Mouse (Mus musculus) ovary, adult 2 months (tissue): Measurements from ENCODE around the gene Pipox. TPM values are rescaled to one million over a fixed set of nuclear protein-coding genes. Genes with fewer than 3 reads are reported as not detected.

ENCODE experiments used
- polyA plus RNA-seq: library from polyadenylated mRNA; depleted of rRNA; stranded (reverse); fragments of >200 nt; gene quantifications from 2 replicates; pipeline ENCODE4 v1.2.3, GENCODE M21; 2012; rRNA removed

Gene Pipox
- 2.4 and 4.0 TPM in 2 replicates for polyA plus RNA-seq

DNA sequence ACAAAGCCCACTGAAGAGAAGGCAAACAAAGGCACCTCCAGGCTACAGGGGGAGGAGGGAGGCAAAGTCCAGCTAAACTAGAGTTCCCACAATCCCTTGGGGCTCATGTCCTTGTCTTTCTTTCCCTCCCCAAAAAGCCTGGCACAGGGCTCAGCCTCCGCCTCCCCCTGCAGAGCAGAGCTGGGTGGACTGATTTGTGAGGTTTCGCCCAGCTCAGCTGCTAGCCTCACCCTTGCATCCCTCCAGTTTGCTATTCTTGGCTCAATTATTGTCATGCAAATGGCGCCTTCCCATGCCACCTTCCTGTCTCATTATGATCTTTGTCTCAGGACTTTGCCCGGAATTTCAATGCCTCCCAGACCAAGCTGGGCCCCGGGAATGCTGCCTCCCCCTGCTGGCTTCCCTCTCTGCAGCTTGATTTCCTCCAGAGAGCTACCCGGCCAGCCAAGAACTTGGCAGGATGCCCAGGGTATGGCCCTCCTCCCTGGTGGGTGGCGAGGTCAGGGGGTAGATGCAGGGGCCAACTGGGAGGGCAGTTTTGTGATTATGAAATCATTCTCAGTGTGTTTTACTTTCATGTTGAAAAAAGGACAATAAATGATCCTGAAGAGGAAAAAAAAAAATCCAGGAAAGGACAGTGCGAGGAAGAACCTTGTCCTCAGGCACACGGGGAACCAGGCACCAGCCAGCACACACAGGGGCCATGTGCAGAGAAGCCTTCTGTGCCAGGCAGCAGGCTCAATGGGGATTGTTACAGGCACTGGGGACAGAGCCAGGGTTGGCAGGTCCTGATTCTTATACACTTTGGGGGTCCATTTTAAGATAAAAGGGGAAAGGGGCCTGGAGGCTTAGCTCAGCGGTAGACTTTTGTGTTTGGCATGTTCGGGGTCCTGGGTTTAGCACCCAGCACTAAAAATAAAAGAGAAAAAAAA, at the start of gene Pipox:
Gene Pipox, minus strand, starts transcription at position 310 of the 932 bp plus-strand sequence.

GRCm38 (mm10) chr11:77930751-77931540, 37.0 kb upstream of the Pipox start, which contains the start of gene Sez6:
TSS of gene Sez6 (plus strand) at chr11:77930800.

Other genes with a start within 250 kb of the Pipox start
- gene Nufip2, start 207.9 kb downstream of the Pipox start, polyA plus RNA-seq: 17.6 and 27.2 TPM in 2 replicates
- not detected in 2 replicates for gene Cryba1, start 168.8 kb downstream of the Pipox start, polyA plus RNA-seq
- gene Myo18a, start 130.8 kb downstream of the Pipox start, polyA plus RNA-seq: 56.8 and 61.5 TPM in 2 replicates
- not detected in 2 replicates for gene Gm10277, start 106.3 kb downstream of the Pipox start, polyA plus RNA-seq
- gene Sez6, start 36.7 kb upstream of the Pipox start, polyA plus RNA-seq: 2.8 and 3.3 TPM in 2 replicates
- 54.3 and 67.9 TPM in 2 replicates for gene Phf12, start 88.7 kb upstream of the Pipox start, polyA plus RNA-seq
- 19.7 TPM in 2 replicates for gene Dhrs13, start 138.2 kb upstream of the Pipox start, polyA plus RNA-seq
- 130 and 137 TPM in 2 replicates for gene Flot2, start 143.8 kb upstream of the Pipox start, polyA plus RNA-seq
- 38.3 and 49.4 TPM in 2 replicates for gene Eral1, start 186.3 kb upstream of the Pipox start, polyA plus RNA-seq
- 30.4 and 47.6 TPM in 2 replicates for gene Fam222b, start 200.6 kb upstream of the Pipox start, polyA plus RNA-seq